Mouse (Mus musculus) limb, embryonic 12.5 days (tissue): ENCODE data around the gene Tmem156. TPM values are rescaled to one million over a fixed set of nuclear protein-coding genes. Genes with fewer than 3 reads are reported as not detected.
A peak's percentile ranks its signal among the peaks of the same experiment; 100 is the strongest.

Source experiments
- ATAC-seq: fragments of 200-750 bp; cut with Nextera tagmentation; 2 replicates; pipeline ENCODE4 v1.8.0; 2017; ENCODE audit warnings: low read depth, moderate TSS enrichment; ENCODE audit not compliant: insufficient number of reproducible peaks, insufficient read depth, low FRiP score, low TSS enrichment
- H3K27ac ChIP-seq: fragments of 300-500 bp; sonication (generic); 2 replicates; pipeline ENCODE4 v1.5.1; 2016; ENCODE audit warnings: mild to moderate bottlenecking, moderate library complexity
- H3K27me3 ChIP-seq: fragments of 300-500 bp; sonication (generic); 2 replicates; pipeline ENCODE4 v1.6.1; 2016; ENCODE audit warnings: mild to moderate bottlenecking, moderate library complexity
- H3K36me3 ChIP-seq: fragments of 300-500 bp; sonication (generic); 2 replicates; pipeline ENCODE4 v1.6.1; 2016; ENCODE audit warnings: mild to moderate bottlenecking, moderate library complexity
- H3K4me1 ChIP-seq: fragments of 300-500 bp; sonication (generic); replicated peaks from 2 replicates; pipeline ENCODE4 v1.6.1; 2016
- H3K4me2 ChIP-seq: fragments of 300-500 bp; sonication (generic); 2 replicates; pipeline ENCODE4 v1.6.1; 2016; ENCODE audit warnings: mild to moderate bottlenecking, moderate library complexity
- H3K4me3 ChIP-seq: fragments of 300-500 bp; sonication (generic); replicated peaks from 2 replicates; pipeline ENCODE4 v1.5.1; 2016; ENCODE audit warnings: mild to moderate bottlenecking
- H3K9ac ChIP-seq: fragments of 300-500 bp; sonication (generic); replicated peaks from 2 replicates; pipeline ENCODE4 v1.6.1; 2016; ENCODE audit warnings: mild to moderate bottlenecking, moderate library complexity
- H3K9me3 ChIP-seq: fragments of 300-500 bp; sonication (generic); 2 replicates; pipeline ENCODE4 v1.6.1; 2016; ENCODE audit warnings: mild to moderate bottlenecking, moderate library complexity
- WGBS: fragments of 180-500 bp; shearing (Covaris S2); methylation state at CpG from one replicate; pipeline ENCODE4 v1.1.7; 2016; 5-methylcytosine and 5-hydroxymethylcytosine counted together
- polyA plus RNA-seq: library from polyadenylated mRNA; unstranded; fragments of >200 nt; fragmentation: Nextera tagmentation; extraction: Ambion mirVana; gene quantifications from 2 replicates; pipeline ENCODE4 v1.2.1, GENCODE M21; 2016

The Tmem156 gene
- polyA plus RNA-seq, 1 experiment from 2014 or later, result not detected

DNA sequence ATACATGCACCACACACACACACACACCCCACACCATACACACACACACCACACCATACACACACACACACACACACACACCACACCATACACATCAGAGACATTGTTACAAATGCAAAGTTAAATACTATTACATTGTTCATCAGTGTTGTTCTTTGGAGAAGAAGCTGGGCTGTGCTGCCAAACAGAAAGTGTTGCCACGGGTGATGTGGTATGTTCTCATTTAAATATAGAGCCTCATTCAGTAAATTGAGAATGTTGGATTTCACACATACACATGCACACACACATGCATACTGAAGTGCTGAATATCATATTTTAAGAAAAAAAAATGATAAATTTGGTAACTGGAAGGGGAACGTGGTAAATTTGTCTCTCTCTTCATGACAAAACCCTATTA lies 67.3 kb downstream of the Tmem156 start:
- Histone ChIP-seq H3K4me2 (no peak overlapping the region), H3K4me1 (peaks cover 8% of the 10 kb centered on the region), H3K4me3 (no peak overlapping the region), H3K36me3 (peaks cover 31% of the 10 kb centered on the region), H3K9me3 (no peaks in the 10 kb centered on the region; the same call in 1 of the 2 replicates), H3K9ac (no peak overlapping the region), H3K27me3 (peaks cover 3% of the 10 kb centered on the region; the same call in 1 of the 2 replicates), H3K27ac (no peak overlapping the region)
- no peak for ATAC-seq
- 88% methylated on average over 2 of the region's 2 CpGs for WGBS

DNA sequence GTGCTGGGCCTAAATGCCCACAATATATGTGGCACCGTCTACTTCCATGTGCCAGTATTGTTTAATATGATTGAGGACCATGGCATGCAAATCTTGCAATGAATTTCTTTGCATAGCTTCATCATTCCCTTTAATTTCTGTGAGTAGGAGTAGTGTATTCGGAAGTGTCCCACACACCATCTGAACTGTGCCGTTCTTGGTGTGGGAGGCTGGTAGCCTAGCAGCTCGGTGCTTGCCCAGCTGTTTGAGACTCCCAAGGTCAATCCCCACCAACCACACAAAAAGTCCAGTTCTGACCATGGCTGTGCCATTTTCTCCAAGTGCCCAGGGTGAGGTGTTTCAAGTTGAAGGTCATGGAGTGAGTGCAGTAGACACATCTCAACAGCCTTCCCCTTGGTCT lies 69.9 kb downstream of the Tmem156 start:
- H3K36me3 ChIP-seq, result peaks cover 42% of the 10 kb centered on the region

DNA sequence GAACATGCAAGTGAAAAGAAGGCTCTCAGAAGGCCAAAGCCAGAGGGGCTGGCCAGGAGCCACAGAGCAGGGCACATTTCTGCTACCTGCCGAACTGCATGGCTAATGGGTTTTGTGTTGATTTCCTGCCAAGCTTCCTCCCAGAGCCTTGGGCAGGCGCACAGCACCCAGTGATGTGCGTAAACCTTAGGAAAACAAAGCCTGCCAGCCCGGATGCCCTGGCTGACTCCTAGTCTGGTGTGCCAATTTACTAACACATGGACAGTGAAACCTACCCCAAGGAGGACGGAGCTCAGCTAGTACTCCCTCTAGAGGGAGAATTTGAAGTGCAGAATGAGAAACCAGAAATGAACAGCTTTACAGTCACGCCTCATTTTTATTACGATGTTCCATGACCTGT lies 72.1 kb downstream of the Tmem156 start:
- no peak overlapping the region for H3K9ac ChIP-seq
- no peaks in the 10 kb centered on the region; the same call in 1 of the 2 replicates for H3K9me3 ChIP-seq
- H3K27me3 ChIP-seq, result no peaks in the 10 kb centered on the region; the same call in 1 of the 2 replicates
- 0 out of 2 replicates have a peak overlapping the region, but pooled peaks have one; percentile 20 for H3K27ac ChIP-seq
- peaks cover 51% of the 10 kb centered on the region for H3K36me3 ChIP-seq
- WGBS, result 65% methylated on average over 7 of the region's 7 CpGs
- H3K4me2 ChIP-seq, result no peak overlapping the region
- no peak for ATAC-seq
- H3K4me3 ChIP-seq, result no peak overlapping the region
- no peaks in the 10 kb centered on the region for H3K4me1 ChIP-seq

More for the DNA sequence above, 69.9 kb downstream of the Tmem156 start:
- peaks cover 5% of the 10 kb centered on the region; the same call in 1 of the 2 replicates for H3K4me1 ChIP-seq
- H3K9ac ChIP-seq, result no peak overlapping the region
- 92% methylated on average over 4 of the region's 4 CpGs for WGBS
- no peak overlapping the region for H3K27ac ChIP-seq
- H3K4me2 ChIP-seq, result no peak overlapping the region
- H3K9me3 ChIP-seq, result no peaks in the 10 kb centered on the region; the same call in 1 of the 2 replicates
- H3K27me3 ChIP-seq, result no peaks in the 10 kb centered on the region
- no peak for ATAC-seq
- H3K4me3 ChIP-seq, result no peak overlapping the region

DNA sequence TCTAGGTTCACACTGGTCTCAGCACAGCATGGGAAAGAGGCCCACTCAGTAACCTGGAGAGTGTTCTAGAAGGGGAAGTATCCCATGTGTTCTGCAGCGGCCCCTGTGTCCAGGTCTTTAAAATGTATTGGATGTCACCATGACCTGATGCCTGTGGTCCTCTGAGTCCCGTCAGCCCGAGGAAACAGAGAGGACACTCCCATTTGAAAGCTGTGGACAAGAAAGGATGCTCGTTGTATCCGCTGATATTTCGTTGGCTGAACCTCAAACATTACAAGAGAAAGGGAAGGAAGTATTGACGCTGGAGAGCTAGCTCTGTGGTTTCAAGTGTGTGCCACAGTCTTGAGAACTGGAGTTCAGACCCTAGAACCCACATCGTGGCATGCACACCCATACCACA lies 72.8 kb downstream of the Tmem156 start:
- no peak overlapping the region for H3K4me3 ChIP-seq
- ATAC-seq, result no peak
- no peaks in the 10 kb centered on the region for H3K4me1 ChIP-seq
- no peak overlapping the region for H3K27ac ChIP-seq
- no peaks in the 10 kb centered on the region; the same call in 1 of the 2 replicates for H3K9me3 ChIP-seq
- peaks cover 46% of the 10 kb centered on the region for H3K36me3 ChIP-seq
- no peak overlapping the region for H3K9ac ChIP-seq
- H3K4me2 ChIP-seq, result no peak overlapping the region
- 86% methylated on average over 8 of the region's 8 CpGs for WGBS
- H3K27me3 ChIP-seq, result no peaks in the 10 kb centered on the region; the same call in 1 of the 2 replicates

DNA sequence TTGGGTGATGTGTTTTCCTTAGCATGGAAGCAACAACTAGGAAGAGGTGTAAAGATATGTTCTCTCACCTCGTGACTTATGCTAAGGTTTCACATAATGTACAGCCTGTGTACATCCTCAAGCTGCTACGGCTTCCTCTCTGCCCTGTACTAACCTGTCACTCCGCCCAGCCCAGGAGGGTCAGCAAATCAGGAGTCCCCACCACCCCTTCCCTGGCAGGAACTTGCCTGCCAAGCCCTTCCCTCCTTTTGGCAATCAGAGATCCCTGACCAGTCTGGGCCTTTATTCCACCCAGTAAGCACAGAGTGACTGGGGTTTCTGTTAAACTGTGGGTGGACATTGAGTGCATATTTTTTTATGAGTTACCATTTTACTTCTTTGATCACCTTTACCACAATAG lies 76.4 kb downstream of the Tmem156 start:
- 89% methylated on average over 3 of the region's 3 CpGs for WGBS
- H3K4me3 ChIP-seq, result no peak overlapping the region
- H3K4me1 ChIP-seq, result no peaks in the 10 kb centered on the region; the same call in 1 of the 2 replicates
- no peak overlapping the region for H3K4me2 ChIP-seq
- H3K27me3 ChIP-seq, result peaks cover 5% of the 10 kb centered on the region
- no peak overlapping the region for H3K27ac ChIP-seq
- H3K9me3 ChIP-seq, result peaks cover 4% of the 10 kb centered on the region
- peaks cover 34% of the 10 kb centered on the region for H3K36me3 ChIP-seq
- H3K9ac ChIP-seq, result no peak overlapping the region
- no peak for ATAC-seq

DNA sequence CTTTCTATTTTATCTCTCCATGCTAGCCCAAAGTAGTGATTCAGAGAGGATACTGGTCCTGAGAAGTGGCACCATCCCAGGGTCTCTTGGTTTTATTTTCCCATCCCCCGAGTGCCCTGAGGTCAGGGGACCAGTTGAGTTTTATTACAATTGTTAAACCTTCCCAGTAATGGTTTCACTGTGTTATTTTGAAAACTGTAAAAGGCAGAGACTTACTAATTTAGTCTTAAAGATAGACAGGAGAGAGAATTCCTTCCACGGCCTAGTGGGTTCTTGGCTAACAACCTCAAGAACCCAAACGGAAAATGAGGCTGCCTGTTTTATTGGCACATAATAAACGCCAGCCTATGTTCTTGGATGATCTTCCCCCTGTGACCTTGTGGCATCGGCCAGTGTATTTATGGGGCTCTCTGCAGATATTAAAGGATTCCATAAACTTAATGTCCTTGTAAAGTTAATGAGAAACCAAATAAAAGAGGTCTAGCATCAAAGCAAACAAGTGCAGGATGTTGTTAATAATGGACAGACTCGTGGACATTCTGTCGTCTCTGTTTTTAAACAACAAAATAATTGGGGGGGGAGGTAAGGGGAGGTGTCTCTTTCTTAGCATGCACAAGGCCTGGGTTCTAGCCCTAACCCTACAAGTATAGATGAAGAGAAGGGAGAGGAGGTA lies 79.9 kb downstream of the Tmem156 start:
- 13% methylated on average over 7 of the region's 7 CpGs for WGBS
- Histone ChIP-seq H3K27me3 (peaks cover 5% of the 10 kb centered on the region), H3K4me3 (no peak overlapping the region), H3K27ac (no peak overlapping the region), H3K36me3 (peaks cover 39% of the 10 kb centered on the region), H3K9ac (no peak overlapping the region), H3K4me2 (no peak overlapping the region), H3K9me3 (peaks cover 13% of the 10 kb centered on the region), H3K4me1 (no peaks in the 10 kb centered on the region; the same call in 1 of the 2 replicates)
- no peak for ATAC-seq

GRCm38 (mm10) chr5:65006011-65006491 lies 85.9 kb downstream of the Tmem156 start:
- Histone ChIP-seq H3K27ac (no peak overlapping the region), H3K27me3 (no peaks in the 10 kb centered on the region), H3K4me1 (peaks cover 12% of the 10 kb centered on the region), H3K9ac (no peak overlapping the region), H3K9me3 (peaks cover 13% of the 10 kb centered on the region), H3K4me2 (no peak overlapping the region), H3K4me3 (no peak overlapping the region), H3K36me3 (peaks cover 25% of the 10 kb centered on the region)
- 20% methylated on average over 4 of the region's 4 CpGs for WGBS
- no peak for ATAC-seq

DNA sequence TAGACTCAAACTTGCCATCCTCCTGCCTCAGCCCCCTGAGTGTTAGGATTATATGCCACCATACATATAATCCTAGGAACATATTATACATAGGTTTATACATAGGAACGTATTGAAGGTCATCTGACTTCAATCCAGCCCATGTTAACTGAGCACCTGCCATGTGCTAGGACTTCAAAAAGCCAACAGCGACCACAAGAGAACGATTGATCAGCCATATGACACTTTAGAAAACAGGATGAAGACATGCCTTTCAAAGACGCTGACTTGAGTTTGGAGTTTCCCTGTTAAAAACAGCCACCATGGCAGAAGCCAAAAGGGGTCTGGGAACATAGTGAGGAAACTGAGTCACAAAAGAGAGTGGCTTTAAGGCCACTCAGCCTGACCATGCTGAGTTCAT lies 86.7 kb downstream of the Tmem156 start:
- 90% methylated on average over 4 of the region's 4 CpGs for WGBS
- no peak overlapping the region for H3K4me2 ChIP-seq
- H3K36me3 ChIP-seq, result peaks cover 18% of the 10 kb centered on the region
- no peak overlapping the region for H3K9ac ChIP-seq
- peaks cover 12% of the 10 kb centered on the region for H3K4me1 ChIP-seq
- H3K9me3 ChIP-seq, result peaks cover 6% of the 10 kb centered on the region
- no peak overlapping the region for H3K4me3 ChIP-seq
- ATAC-seq, result no peak
- H3K27ac ChIP-seq, result no peak overlapping the region
- H3K27me3 ChIP-seq, result no peaks in the 10 kb centered on the region

Other genes with a start within 250 kb of the Tmem156 start
- gene Tlr1, start 158.6 kb downstream of the Tmem156 start, polyA plus RNA-seq, result 0.52 and 0.55 TPM in 2 replicates
- 0.31 and 0.40 TPM in 2 replicates for gene Tlr6, start 132.0 kb downstream of the Tmem156 start, polyA plus RNA-seq
- gene Fam114a1, start 122.1 kb downstream of the Tmem156 start, polyA plus RNA-seq, result 32.2 and 34.6 TPM in 2 replicates
- gene Klhl5, start 15.4 kb upstream of the Tmem156 start, polyA plus RNA-seq, result 24.5 and 24.8 TPM in 2 replicates
- gene Wdr19, start 107.6 kb upstream of the Tmem156 start, polyA plus RNA-seq, result 12.2 and 16.6 TPM in 2 replicates
- gene Rfc1, start 243.5 kb upstream of the Tmem156 start, polyA plus RNA-seq, result 118 and 120 TPM in 2 replicates